Mouse (Mus musculus): Measurements from ENCODE around the gene Dmwd. TPM values are rescaled to one million over a fixed set of nuclear protein-coding genes. Genes with fewer than 3 reads are reported as not detected.

Gene Dmwd
- polyA plus RNA-seq, 1 experiment, result 13.4 TPM

GRCm38 (mm10) chr7:19083096-19083495 is 7.1 kb downstream of the Dmwd start:
- no peak overlapping the region for H3K4me3 ChIP-seq (replicated peaks)
- no peak for TF ChIP-seq FLI1 (IDR thresholded peaks at IDR 0.05; ENCODE audit: low read length)
- TF ChIP-seq GATA1 (IDR thresholded peaks at IDR 0.05; ENCODE audit: borderline replicate concordance, low read length), result no peak
- peaks cover 70% of the 10 kb centered on the region for H3K4me1 ChIP-seq
- no peaks in the 10 kb centered on the region for H3K9me3 ChIP-seq
- H3K36me3 ChIP-seq (replicated peaks; ENCODE audit: low read length), result peaks cover 28% of the 10 kb centered on the region
- H3K27me3 ChIP-seq (replicated peaks), result peaks cover 100% of the 10 kb centered on the region

GRCm38 (mm10) chr7:19083701-19084100 is 7.7 kb downstream of the Dmwd start, which contains the start of gene Dmpk:
Gene Dmpk, plus strand, starts transcription at chr7:19083849.
- Histone ChIP-seq H3K27me3 (replicated peaks) (peaks cover 100% of the 10 kb centered on the region), H3K4me3 (replicated peaks) (no peak within 1 kb of the TSS), H3K36me3 (replicated peaks; ENCODE audit: low read length) (peaks cover 28% of the 10 kb centered on the region), H3K4me1 (peaks cover 70% of the 10 kb centered on the region), H3K9me3 (no peaks in the 10 kb centered on the region)
- no peak for TF ChIP-seq GATA1 (IDR thresholded peaks at IDR 0.05; ENCODE audit: borderline replicate concordance, low read length)
- TF ChIP-seq FLI1 (IDR thresholded peaks at IDR 0.05; ENCODE audit: low read length), result no peak

- peaks cover 69% of the 10 kb centered on the region for H3K4me1 ChIP-seq
- TF ChIP-seq GATA1 (IDR thresholded peaks at IDR 0.05; ENCODE audit: borderline replicate concordance, low read length) (no peak), FLI1 (IDR thresholded peaks at IDR 0.05; ENCODE audit: low read length) (no peak)
- H3K4me3 ChIP-seq (replicated peaks), result no peak overlapping the region
- peaks cover 28% of the 10 kb centered on the region for H3K36me3 ChIP-seq (replicated peaks; ENCODE audit: low read length)
- peaks cover 99% of the 10 kb centered on the region for H3K27me3 ChIP-seq (replicated peaks)
- H3K9me3 ChIP-seq, result no peaks in the 10 kb centered on the region
Observed at GRCm38 (mm10) chr7:19084277-19084771, 8.3 kb downstream of the Dmwd start.

GRCm38 (mm10) chr7:19084921-19085473 is 9.0 kb downstream of the Dmwd start:
- TF ChIP-seq GATA1 (IDR thresholded peaks at IDR 0.05; ENCODE audit: borderline replicate concordance, low read length), result no peak
- H3K27me3 ChIP-seq (replicated peaks), result peaks cover 98% of the 10 kb centered on the region
- peaks cover 24% of the 10 kb centered on the region for H3K36me3 ChIP-seq (replicated peaks; ENCODE audit: low read length)
- H3K4me3 ChIP-seq (replicated peaks), result no peak overlapping the region
- H3K4me1 ChIP-seq, result peaks cover 62% of the 10 kb centered on the region
- H3K9me3 ChIP-seq, result no peaks in the 10 kb centered on the region

- Histone ChIP-seq H3K27me3 (replicated peaks) (peaks cover 98% of the 10 kb centered on the region), H3K4me3 (replicated peaks) (no peak overlapping the region), H3K36me3 (replicated peaks; ENCODE audit: low read length) (peaks cover 19% of the 10 kb centered on the region), H3K9me3 (no peaks in the 10 kb centered on the region), H3K4me1 (peaks cover 57% of the 10 kb centered on the region)
- TF ChIP-seq GATA1 (IDR thresholded peaks at IDR 0.05; ENCODE audit: borderline replicate concordance, low read length) (no peak), FLI1 (IDR thresholded peaks at IDR 0.05; ENCODE audit: low read length) (no peak)
Observed at GRCm38 (mm10) chr7:19085495-19085894, 9.5 kb downstream of the Dmwd start.

GRCm38 (mm10) chr7:19086042-19086441 is 10.0 kb downstream of the Dmwd start:
- no peak for TF ChIP-seq GATA1 (IDR thresholded peaks at IDR 0.05; ENCODE audit: borderline replicate concordance, low read length)
- TF ChIP-seq FLI1 (IDR thresholded peaks at IDR 0.05; ENCODE audit: low read length), result no peak
- H3K27me3 ChIP-seq (replicated peaks), result peaks cover 98% of the 10 kb centered on the region
- no peaks in the 10 kb centered on the region for H3K9me3 ChIP-seq
- H3K36me3 ChIP-seq (replicated peaks; ENCODE audit: low read length), result peaks cover 14% of the 10 kb centered on the region
- H3K4me1 ChIP-seq, result peaks cover 51% of the 10 kb centered on the region
- peak overlapping the region; percentile 8 for H3K4me3 ChIP-seq (replicated peaks)

GRCm38 (mm10) chr7:19086760-19087159 is 10.7 kb downstream of the Dmwd start:
- peaks cover 51% of the 10 kb centered on the region for H3K4me1 ChIP-seq
- no peak overlapping the region for H3K4me3 ChIP-seq (replicated peaks)
- TF ChIP-seq GATA1 (IDR thresholded peaks at IDR 0.05; ENCODE audit: borderline replicate concordance, low read length) (no peak), FLI1 (IDR thresholded peaks at IDR 0.05; ENCODE audit: low read length) (no peak)
- peaks cover 6% of the 10 kb centered on the region for H3K36me3 ChIP-seq (replicated peaks; ENCODE audit: low read length)
- H3K27me3 ChIP-seq (replicated peaks), result peaks cover 98% of the 10 kb centered on the region
- H3K9me3 ChIP-seq, result no peaks in the 10 kb centered on the region

GRCm38 (mm10) chr7:19088813-19089212 is 12.8 kb downstream of the Dmwd start:
- TF ChIP-seq GATA1 (IDR thresholded peaks at IDR 0.05; ENCODE audit: borderline replicate concordance, low read length) (no peak), FLI1 (IDR thresholded peaks at IDR 0.05; ENCODE audit: low read length) (no peak)
- no peaks in the 10 kb centered on the region for H3K9me3 ChIP-seq
- no peaks in the 10 kb centered on the region for H3K36me3 ChIP-seq (replicated peaks; ENCODE audit: low read length)
- peak overlapping the region; percentile 73 for H3K4me3 ChIP-seq (replicated peaks)
- peaks cover 61% of the 10 kb centered on the region for H3K4me1 ChIP-seq
- H3K27me3 ChIP-seq (replicated peaks), result peaks cover 89% of the 10 kb centered on the region

- Histone ChIP-seq H3K36me3 (replicated peaks; ENCODE audit: low read length) (peaks cover 8% of the 10 kb centered on the region), H3K27me3 (replicated peaks) (peaks cover 62% of the 10 kb centered on the region), H3K4me3 (replicated peaks) (no peak overlapping the region), H3K9me3 (no peaks in the 10 kb centered on the region), H3K4me1 (peaks cover 51% of the 10 kb centered on the region)
- TF ChIP-seq FLI1 (IDR thresholded peaks at IDR 0.05; ENCODE audit: low read length) (no peak), GATA1 (IDR thresholded peaks at IDR 0.05; ENCODE audit: borderline replicate concordance, low read length) (no peak)
Observed at GRCm38 (mm10) chr7:19091913-19092312, 15.9 kb downstream of the Dmwd start.

GRCm38 (mm10) chr7:19092381-19093173 is 16.6 kb downstream of the Dmwd start:
- Histone ChIP-seq H3K9me3 (no peaks in the 10 kb centered on the region), H3K27me3 (replicated peaks) (peaks cover 59% of the 10 kb centered on the region), H3K4me1 (peaks cover 57% of the 10 kb centered on the region), H3K36me3 (replicated peaks; ENCODE audit: low read length) (peaks cover 15% of the 10 kb centered on the region), H3K4me3 (replicated peaks) (peak overlapping the region; percentile 93)
- no peak for TF ChIP-seq GATA1 (IDR thresholded peaks at IDR 0.05; ENCODE audit: borderline replicate concordance, low read length)
- TF ChIP-seq FLI1 (IDR thresholded peaks at IDR 0.05; ENCODE audit: low read length), result no peak

Measured in megakaryocyte, embryonic 14.5 days (primary cell).